Mouse (Mus musculus) embryonic facial prominence, embryonic 12.5 days (tissue): Measurements from ENCODE around the gene Tango6. TPM values are rescaled to one million over a fixed set of nuclear protein-coding genes. Genes with fewer than 3 reads are reported as not detected.
A peak's percentile ranks its signal among the peaks of the same experiment; 100 is the strongest.

Source experiments
- ATAC-seq: fragments of 200-750 bp; cut with Nextera tagmentation; 2 replicates; pipeline ENCODE4 v1.8.0; 2017; ENCODE audit not compliant: insufficient number of reproducible peaks, insufficient read depth, low FRiP score, low TSS enrichment
- H3K27ac ChIP-seq: fragments of 300-500 bp; sonication (generic); 2 replicates; pipeline ENCODE4 v1.5.1; 2016; ENCODE audit warnings: mild to moderate bottlenecking
- H3K27me3 ChIP-seq: fragments of 300-500 bp; sonication (generic); 2 replicates; pipeline ENCODE4 v1.6.1; 2016; ENCODE audit warnings: mild to moderate bottlenecking, moderate library complexity
- H3K36me3 ChIP-seq: fragments of 300-500 bp; sonication (generic); 2 replicates; pipeline ENCODE4 v1.6.1; 2016; ENCODE audit warnings: mild to moderate bottlenecking
- H3K4me1 ChIP-seq: fragments of 300-500 bp; sonication (generic); 2 replicates; pipeline ENCODE4 v1.6.1; 2016
- H3K4me2 ChIP-seq: fragments of 300-500 bp; sonication (generic); replicated peaks from 2 replicates; pipeline ENCODE4 v1.6.1; 2016; ENCODE audit warnings: mild to moderate bottlenecking, moderate library complexity
- H3K4me3 ChIP-seq: fragments of 300-500 bp; sonication (generic); 2 replicates; pipeline ENCODE4 v1.5.1; 2016; ENCODE audit warnings: mild to moderate bottlenecking
- H3K9ac ChIP-seq: fragments of 300-500 bp; sonication (generic); 2 replicates; pipeline ENCODE4 v1.6.1; 2016; ENCODE audit warnings: mild to moderate bottlenecking, moderate library complexity
- H3K9me3 ChIP-seq: fragments of 300-500 bp; sonication (generic); 2 replicates; pipeline ENCODE4 v1.6.1; 2016; ENCODE audit warnings: mild to moderate bottlenecking, moderate library complexity
- WGBS: fragments of 180-500 bp; shearing (Covaris S2); methylation state at CpG from one replicate; pipeline ENCODE4 v1.1.7; 2016; 5-methylcytosine and 5-hydroxymethylcytosine counted together
- polyA plus RNA-seq: library from polyadenylated mRNA; unstranded; fragments of >200 nt; fragmentation: Nextera tagmentation; extraction: Ambion mirVana; gene quantifications from 2 replicates; pipeline ENCODE4 v1.2.1, GENCODE M21; 2016

The Tango6 gene
- polyA plus RNA-seq, result 12.0 and 12.6 TPM in 2 replicates

- no peaks in the 10 kb centered on the region for H3K27me3 ChIP-seq
- under 1% methylated on average over 50 of the region's 50 CpGs for WGBS
- H3K4me3 ChIP-seq, result peak within 1 kb of the TSS; percentile 75
- no peaks in the 10 kb centered on the region for H3K36me3 ChIP-seq
- peaks cover 3% of the 10 kb centered on the region; the same call in 1 of the 2 replicates for H3K4me1 ChIP-seq
- peak within 1 kb of the TSS; percentile 45 for H3K4me2 ChIP-seq
- H3K9me3 ChIP-seq, result no peaks in the 10 kb centered on the region
- H3K9ac ChIP-seq, result peak within 1 kb of the TSS; percentile 80
- H3K27ac ChIP-seq, result peak within 1 kb of the TSS; percentile 94
- peak; percentile 91 for ATAC-seq
Measured at GRCm38 (mm10) chr8:106682971-106683668, at the start of gene Tango6. Gene Tango6, plus strand, starts transcription at chr8:106683068.

GRCm38 (mm10) chr8:106633361-106634158 is 49.3 kb upstream of the Tango6 start:
- Histone ChIP-seq H3K27me3 (no peaks in the 10 kb centered on the region), H3K4me3 (no peak overlapping the region), H3K27ac (no peak overlapping the region), H3K4me2 (no peak overlapping the region), H3K9me3 (no peaks in the 10 kb centered on the region), H3K4me1 (0 out of 2 replicates have a peak, but pooled peaks cover 3% of the 10 kb centered on the region), H3K36me3 (no peaks in the 10 kb centered on the region), H3K9ac (no peak overlapping the region)
- ATAC-seq, result no peak
- 68% methylated on average over 17 of the region's 17 CpGs for WGBS

GRCm38 (mm10) chr8:106635284-106635683 is 47.6 kb upstream of the Tango6 start:
- no peak overlapping the region for H3K4me3 ChIP-seq

GRCm38 (mm10) chr8:106637446-106637845 is 45.4 kb upstream of the Tango6 start:
- ATAC-seq, result no peak
- 83% methylated on average over 4 of the region's 4 CpGs for WGBS
- Histone ChIP-seq H3K9ac (no peak overlapping the region), H3K4me3 (no peak overlapping the region), H3K27me3 (no peaks in the 10 kb centered on the region), H3K9me3 (no peaks in the 10 kb centered on the region), H3K4me2 (no peak overlapping the region), H3K27ac (no peak overlapping the region), H3K4me1 (no peaks in the 10 kb centered on the region), H3K36me3 (no peaks in the 10 kb centered on the region)

More at GRCm38 (mm10) chr8:106635284-106635683, 47.6 kb upstream of the Tango6 start:
- Histone ChIP-seq H3K4me2 (no peak overlapping the region), H3K36me3 (no peaks in the 10 kb centered on the region), H3K9ac (no peak overlapping the region), H3K27me3 (no peaks in the 10 kb centered on the region), H3K9me3 (no peaks in the 10 kb centered on the region), H3K4me1 (no peaks in the 10 kb centered on the region), H3K27ac (no peak overlapping the region)
- no peak for ATAC-seq
- 16% methylated on average over 5 of the region's 5 CpGs for WGBS

- WGBS, result 75% methylated on average over 7 of the region's 7 CpGs
- no peaks in the 10 kb centered on the region for H3K27me3 ChIP-seq
- no peaks in the 10 kb centered on the region for H3K36me3 ChIP-seq
- no peak overlapping the region for H3K4me3 ChIP-seq
- no peak overlapping the region for H3K9ac ChIP-seq
- ATAC-seq, result no peak
- no peak overlapping the region for H3K4me2 ChIP-seq
- no peaks in the 10 kb centered on the region for H3K4me1 ChIP-seq
- no peaks in the 10 kb centered on the region for H3K9me3 ChIP-seq
- no peak overlapping the region for H3K27ac ChIP-seq
Measured at GRCm38 (mm10) chr8:106638768-106639295, 44.0 kb upstream of the Tango6 start.

GRCm38 (mm10) chr8:106640212-106640611 is 42.7 kb upstream of the Tango6 start:
- H3K36me3 ChIP-seq, result no peaks in the 10 kb centered on the region
- no peak overlapping the region for H3K27ac ChIP-seq
- H3K9ac ChIP-seq, result no peak overlapping the region
- 86% methylated on average over 7 of the region's 7 CpGs for WGBS
- H3K27me3 ChIP-seq, result no peaks in the 10 kb centered on the region
- H3K4me3 ChIP-seq, result no peak overlapping the region
- no peak for ATAC-seq
- no peak overlapping the region for H3K4me2 ChIP-seq
- 0 out of 2 replicates have a peak, but pooled peaks cover 5% of the 10 kb centered on the region for H3K4me1 ChIP-seq
- H3K9me3 ChIP-seq, result no peaks in the 10 kb centered on the region

- Histone ChIP-seq H3K9ac (no peak overlapping the region), H3K27me3 (no peaks in the 10 kb centered on the region), H3K27ac (no peak overlapping the region), H3K4me2 (no peak overlapping the region), H3K4me1 (0 out of 2 replicates have a peak, but pooled peaks cover 5% of the 10 kb centered on the region), H3K9me3 (no peaks in the 10 kb centered on the region), H3K4me3 (no peak overlapping the region), H3K36me3 (no peaks in the 10 kb centered on the region)
- 75% methylated on average over 5 of the region's 5 CpGs for WGBS
- no peak for ATAC-seq
Measured at GRCm38 (mm10) chr8:106640921-106641320, 41.9 kb upstream of the Tango6 start.

- no peaks in the 10 kb centered on the region for H3K9me3 ChIP-seq
- H3K9ac ChIP-seq, result no peak overlapping the region
- no peak for ATAC-seq
- WGBS, result 74% methylated on average over 2 of the region's 2 CpGs
- no peak overlapping the region for H3K4me2 ChIP-seq
- no peaks in the 10 kb centered on the region for H3K36me3 ChIP-seq
- H3K27me3 ChIP-seq, result no peaks in the 10 kb centered on the region
- no peak overlapping the region for H3K4me3 ChIP-seq
- H3K27ac ChIP-seq, result no peak overlapping the region
- H3K4me1 ChIP-seq, result 0 out of 2 replicates have a peak, but pooled peaks cover 5% of the 10 kb centered on the region
Measured at GRCm38 (mm10) chr8:106642172-106642571, 40.7 kb upstream of the Tango6 start.

GRCm38 (mm10) chr8:106643100-106643499 is 39.8 kb upstream of the Tango6 start:
- no peak for ATAC-seq
- 84% methylated on average over 4 of the region's 4 CpGs for WGBS

GRCm38 (mm10) chr8:106644957-106645356 is 37.9 kb upstream of the Tango6 start:
- H3K4me1 ChIP-seq, result 0 out of 2 replicates have a peak, but pooled peaks cover 5% of the 10 kb centered on the region
- no peak overlapping the region for H3K27ac ChIP-seq
- H3K27me3 ChIP-seq, result no peaks in the 10 kb centered on the region
- WGBS, result 72% methylated on average over 3 of the region's 3 CpGs
- no peaks in the 10 kb centered on the region for H3K9me3 ChIP-seq
- H3K4me2 ChIP-seq, result no peak overlapping the region
- H3K4me3 ChIP-seq, result no peak overlapping the region
- no peak overlapping the region for H3K9ac ChIP-seq
- no peak for ATAC-seq
- no peaks in the 10 kb centered on the region for H3K36me3 ChIP-seq

More at GRCm38 (mm10) chr8:106643100-106643499, 39.8 kb upstream of the Tango6 start:
- no peaks in the 10 kb centered on the region for H3K27me3 ChIP-seq
- H3K4me2 ChIP-seq, result no peak overlapping the region
- H3K36me3 ChIP-seq, result no peaks in the 10 kb centered on the region
- H3K4me1 ChIP-seq, result 0 out of 2 replicates have a peak, but pooled peaks cover 5% of the 10 kb centered on the region
- no peak overlapping the region for H3K9ac ChIP-seq
- no peak overlapping the region for H3K27ac ChIP-seq
- no peaks in the 10 kb centered on the region for H3K9me3 ChIP-seq
- no peak overlapping the region for H3K4me3 ChIP-seq

GRCm38 (mm10) chr8:106646153-106646552 is 36.7 kb upstream of the Tango6 start:
- 95% methylated on average over 2 of the region's 2 CpGs for WGBS
- no peaks in the 10 kb centered on the region for H3K36me3 ChIP-seq
- no peaks in the 10 kb centered on the region for H3K9me3 ChIP-seq
- no peak overlapping the region for H3K4me3 ChIP-seq
- H3K9ac ChIP-seq, result no peak overlapping the region
- H3K4me1 ChIP-seq, result 0 out of 2 replicates have a peak, but pooled peaks cover 5% of the 10 kb centered on the region
- no peak overlapping the region for H3K4me2 ChIP-seq
- H3K27me3 ChIP-seq, result no peaks in the 10 kb centered on the region
- H3K27ac ChIP-seq, result no peak overlapping the region
- ATAC-seq, result no peak
